Mouse (Mus musculus): ENCODE data around the gene Tmem198. TPM values are rescaled to one million over a fixed set of nuclear protein-coding genes. Genes with fewer than 3 reads are reported as not detected.

The Tmem198 gene
- polyA plus RNA-seq, 1 experiment from 2014 or later = 1.3 TPM

- no peak for DNase-seq (ENCODE audit: low spot score)
- no peaks in the 10 kb centered on the region for H3K4me1 ChIP-seq (ENCODE audit: insufficient read depth, low read depth, low read length)
- TF ChIP-seq EP300 (IDR thresholded peaks at IDR 0.05) = no peak
- TF ChIP-seq CTCF (IDR thresholded peaks at IDR 0.05) = no peak
- H3K36me3 ChIP-seq (ENCODE audit: insufficient read depth, low read length) = peaks cover 7% of the 10 kb centered on the region; the same call in 1 of the 2 replicates
- H3K9ac ChIP-seq (replicated peaks; ENCODE audit: low read depth) = no peak overlapping the region
- no peak for ATAC-seq
- H3K4me3 ChIP-seq (ENCODE audit: low read depth, low read length) = no peak overlapping the region
- H3K27me3 ChIP-seq (replicated peaks; ENCODE audit: insufficient read depth, low read length) = peaks cover 6% of the 10 kb centered on the region; the same call in 1 of the 2 replicates
- no peak overlapping the region for H3K27ac ChIP-seq (ENCODE audit: low read length)
- H3K4me2 ChIP-seq (replicated peaks; ENCODE audit: low read depth, low read length) = no peak overlapping the region
- H3K9me3 ChIP-seq (ENCODE audit: low read length) = no peaks in the 10 kb centered on the region
- 69% methylated on average over 17 of the region's 17 CpGs for WGBS
Observed at GRCm38 (mm10) chr1:75469287-75469825, 10.0 kb upstream of the Tmem198 start.

GRCm38 (mm10) chr1:75476441-75476840 is 2.9 kb upstream of the Tmem198 start:
- H3K36me3 ChIP-seq (ENCODE audit: insufficient read depth, low read length) = peaks cover 7% of the 10 kb centered on the region; the same call in 1 of the 2 replicates
- H3K9me3 ChIP-seq (ENCODE audit: low read length) = no peaks in the 10 kb centered on the region
- no peak overlapping the region for H3K4me2 ChIP-seq (replicated peaks; ENCODE audit: low read depth, low read length)
- ATAC-seq (no peak), DNase-seq (ENCODE audit: low spot score) (no peak)
- H3K9ac ChIP-seq (replicated peaks; ENCODE audit: low read depth) = no peak overlapping the region
- peaks cover 3% of the 10 kb centered on the region; the same call in 1 of the 2 replicates for H3K4me1 ChIP-seq (ENCODE audit: insufficient read depth, low read depth, low read length)
- no peak overlapping the region for H3K27ac ChIP-seq (ENCODE audit: low read length)
- H3K27me3 ChIP-seq (replicated peaks; ENCODE audit: insufficient read depth, low read length) = peaks cover 10% of the 10 kb centered on the region; the same call in 1 of the 2 replicates
- TF ChIP-seq EP300 (IDR thresholded peaks at IDR 0.05) = no peak
- 95% methylated on average over 11 of the region's 11 CpGs for WGBS
- H3K4me3 ChIP-seq (ENCODE audit: low read depth, low read length) = no peak overlapping the region

GRCm38 (mm10) chr1:75477264-75477965 is 1.9 kb upstream of the Tmem198 start:
- 13% methylated on average over 35 of the region's 35 CpGs for WGBS

GRCm38 (mm10) chr1:75477966-75478290 is 1.4 kb upstream of the Tmem198 start:
- no peak overlapping the region for H3K27ac ChIP-seq (ENCODE audit: low read length)
- ATAC-seq (no peak), DNase-seq (ENCODE audit: low spot score) (no peak)
- TF ChIP-seq CTCF (IDR thresholded peaks at IDR 0.05) (no peak), EP300 (IDR thresholded peaks at IDR 0.05) (no peak)
- WGBS = 35% methylated on average over 3 of the region's 3 CpGs
- no peaks in the 10 kb centered on the region for H3K9me3 ChIP-seq (ENCODE audit: low read length)
- peaks cover 3% of the 10 kb centered on the region; the same call in 1 of the 2 replicates for H3K4me1 ChIP-seq (ENCODE audit: insufficient read depth, low read depth, low read length)
- no peak overlapping the region for H3K4me3 ChIP-seq (ENCODE audit: low read depth, low read length)
- no peak overlapping the region for H3K9ac ChIP-seq (replicated peaks; ENCODE audit: low read depth)
- peak overlapping the region; percentile 85 for H3K4me2 ChIP-seq (replicated peaks; ENCODE audit: low read depth, low read length)
- peaks cover 18% of the 10 kb centered on the region; the same call in 1 of the 2 replicates for H3K27me3 ChIP-seq (replicated peaks; ENCODE audit: insufficient read depth, low read length)
- H3K36me3 ChIP-seq (ENCODE audit: insufficient read depth, low read length) = peaks cover 7% of the 10 kb centered on the region; the same call in 1 of the 2 replicates

More at GRCm38 (mm10) chr1:75477264-75477965, 1.9 kb upstream of the Tmem198 start:
- no peaks in the 10 kb centered on the region for H3K9me3 ChIP-seq (ENCODE audit: low read length)
- H3K27ac ChIP-seq (ENCODE audit: low read length) = no peak overlapping the region
- ATAC-seq = no peak
- H3K4me2 ChIP-seq (replicated peaks; ENCODE audit: low read depth, low read length) = 0 out of 2 replicates have a peak overlapping the region, but pooled peaks have one; percentile 5
- peaks cover 7% of the 10 kb centered on the region; the same call in 1 of the 2 replicates for H3K36me3 ChIP-seq (ENCODE audit: insufficient read depth, low read length)
- TF ChIP-seq EP300 (IDR thresholded peaks at IDR 0.05) = no peak
- peak; percentile 81 for TF ChIP-seq CTCF (IDR thresholded peaks at IDR 0.05)
- H3K27me3 ChIP-seq (replicated peaks; ENCODE audit: insufficient read depth, low read length) = peaks cover 14% of the 10 kb centered on the region; the same call in 1 of the 2 replicates
- peaks cover 3% of the 10 kb centered on the region; the same call in 1 of the 2 replicates for H3K4me1 ChIP-seq (ENCODE audit: insufficient read depth, low read depth, low read length)
- peak; percentile 81 for DNase-seq (ENCODE audit: low spot score)
- H3K9ac ChIP-seq (replicated peaks; ENCODE audit: low read depth) = no peak overlapping the region
- no peak overlapping the region for H3K4me3 ChIP-seq (ENCODE audit: low read depth, low read length)

GRCm38 (mm10) chr1:75478497-75478896 is 835 bp upstream of the Tmem198 start:
- Histone ChIP-seq H3K9ac (replicated peaks; ENCODE audit: low read depth) (peak overlapping the region; percentile 58), H3K4me1 (ENCODE audit: insufficient read depth, low read depth, low read length) (peaks cover 3% of the 10 kb centered on the region; the same call in 1 of the 2 replicates), H3K27me3 (replicated peaks; ENCODE audit: insufficient read depth, low read length) (peaks cover 22% of the 10 kb centered on the region; the same call in 1 of the 2 replicates), H3K4me3 (ENCODE audit: low read depth, low read length) (peak overlapping the region; percentile 67), H3K9me3 (ENCODE audit: low read length) (no peaks in the 10 kb centered on the region), H3K27ac (ENCODE audit: low read length) (peak overlapping the region; percentile 84), H3K36me3 (ENCODE audit: insufficient read depth, low read length) (peaks cover 6% of the 10 kb centered on the region; the same call in 1 of the 2 replicates), H3K4me2 (replicated peaks; ENCODE audit: low read depth, low read length) (peak overlapping the region; percentile 85)
- ATAC-seq (peak; percentile 21), DNase-seq (ENCODE audit: low spot score) (peak; percentile 73)
- TF ChIP-seq EP300 (IDR thresholded peaks at IDR 0.05) (no peak), CTCF (IDR thresholded peaks at IDR 0.05) (peak; percentile 1; the same call in 1 of the 2 replicates)
- WGBS = 0% methylated on average over 17 of the region's 25 CpGs

GRCm38 (mm10) chr1:75479635-75479989 is 280 bp downstream of the Tmem198 start:
- WGBS = 7% methylated on average over 19 of the region's 24 CpGs
- Histone ChIP-seq H3K9ac (replicated peaks; ENCODE audit: low read depth) (no peak overlapping the region), H3K9me3 (ENCODE audit: low read length) (no peaks in the 10 kb centered on the region), H3K4me1 (ENCODE audit: insufficient read depth, low read depth, low read length) (peaks cover 3% of the 10 kb centered on the region; the same call in 1 of the 2 replicates), H3K36me3 (ENCODE audit: insufficient read depth, low read length) (no peaks in the 10 kb centered on the region), H3K4me2 (replicated peaks; ENCODE audit: low read depth, low read length) (peak overlapping the region; percentile 85), H3K4me3 (ENCODE audit: low read depth, low read length) (peak overlapping the region; percentile 67), H3K27ac (ENCODE audit: low read length) (no peak overlapping the region), H3K27me3 (replicated peaks; ENCODE audit: insufficient read depth, low read length) (peaks cover 26% of the 10 kb centered on the region; the same call in 1 of the 2 replicates)
- no peak for DNase-seq (ENCODE audit: low spot score)
- ATAC-seq = peak; percentile 2; the same call in 1 of the 2 replicates
- TF ChIP-seq CTCF (IDR thresholded peaks at IDR 0.05) = no peak
- TF ChIP-seq EP300 (IDR thresholded peaks at IDR 0.05) = no peak
